21 mouse cellular contexts compared by ENCODE assay signal in genomic region chr13:29357483-29357882, GRCm38 (mm10).
"Had no signal": no experiment of that assay in that cellular context is flagged by ENCODE, and none has a peak within 500 bp of the region (broad histone marks: within the 10 kb centered on the region; RNA-seq: fewer than 3 reads in every experiment).

No protein-coding gene starts in this region.

- ATAC-seq: liver, embryonic 12.5 days; midbrain, embryonic 13.5 days; midbrain, embryonic 16.5 days had no signal

- H3K36me3 ChIP-seq: kidney, embryonic 15.5 days; limb, embryonic 13.5 days; liver, embryonic 12.5 days; liver, embryonic 15.5 days; midbrain, embryonic 13.5 days; neural tube, embryonic 13.5 days; stomach, embryonic 15.5 days had no signal

- H3K4me3 ChIP-seq: kidney, embryonic 15.5 days; limb, embryonic 13.5 days; liver, embryonic 12.5 days; liver, embryonic 15.5 days; midbrain, embryonic 13.5 days; myocyte; neural tube, embryonic 13.5 days; stomach, embryonic 15.5 days had no signal

- H3K9ac ChIP-seq: kidney, embryonic 15.5 days; limb, embryonic 13.5 days; liver, embryonic 12.5 days; liver, embryonic 15.5 days; midbrain, embryonic 13.5 days; neural tube, embryonic 13.5 days; stomach, embryonic 15.5 days had no signal

- H3K9me3 ChIP-seq: kidney, embryonic 15.5 days; limb, embryonic 13.5 days; liver, embryonic 12.5 days; liver, embryonic 15.5 days; midbrain, embryonic 13.5 days; neural tube, embryonic 13.5 days; stomach, embryonic 15.5 days had no signal

- H3K27ac ChIP-seq: limb, embryonic 13.5 days; liver, embryonic 12.5 days; liver, embryonic 15.5 days; midbrain, embryonic 13.5 days; neural tube, embryonic 13.5 days; stomach, embryonic 15.5 days had no signal

- H3K4me2 ChIP-seq: kidney, embryonic 15.5 days; limb, embryonic 13.5 days; liver, embryonic 12.5 days; liver, embryonic 15.5 days; midbrain, embryonic 13.5 days; neural tube, embryonic 13.5 days; stomach, embryonic 15.5 days had no signal

- H3K4me1 ChIP-seq: stomach, embryonic 15.5 days had no signal

- H3K27me3 ChIP-seq: kidney, embryonic 15.5 days; limb, embryonic 13.5 days; liver, embryonic 12.5 days; liver, embryonic 15.5 days; midbrain, embryonic 13.5 days; neural tube, embryonic 13.5 days; stomach, embryonic 15.5 days had no signal

- DNase-seq: kidney, adult 8-10 months; kidney, postnatal 10 days; kidney, postnatal 4 days; left cerebral cortex, postnatal 4 days; liver; lung, adult 2 months; lung, postnatal 14 days; lung, postnatal 4 days; retina, postnatal 1 day; right cerebral cortex, postnatal 25 days; spleen, adult 18-20 months; thymus, postnatal 25 days had no signal
